Mouse (Mus musculus): Measurements from ENCODE around the gene Galr3. TPM values are rescaled to one million over a fixed set of nuclear protein-coding genes. Genes with fewer than 3 reads are reported as not detected.

Gene Galr3
- polyA plus RNA-seq, 1 experiment from 2014 or later, result 0.37 TPM

GRCm38 (mm10) chr15:79057850-79058249, 16.2 kb downstream of the Galr3 start:
- Histone ChIP-seq H3K4me1 (peaks cover 15% of the 10 kb centered on the region; the same call in 1 of the 2 replicates), H3K4me2 (replicated peaks) (no peak overlapping the region), H3K4me3 (replicated peaks) (no peak overlapping the region), H3K36me3 (peaks cover 82% of the 10 kb centered on the region), H3K9ac (no peak overlapping the region), H3K27ac (replicated peaks) (no peak overlapping the region), H3K9me3 (replicated peaks) (no peaks in the 10 kb centered on the region), H3K27me3 (no peaks in the 10 kb centered on the region)
- 89% methylated on average over 6 of the region's 6 CpGs for WGBS
- no peak for ATAC-seq (ENCODE audit: insufficient number of reproducible peaks, low FRiP score, low TSS enrichment, low read depth)

GRCm38 (mm10) chr15:79060887-79061565, 19.3 kb downstream of the Galr3 start:
- WGBS, result 73% methylated on average over 14 of the region's 14 CpGs
- no peak for ATAC-seq (ENCODE audit: insufficient number of reproducible peaks, low FRiP score, low TSS enrichment, low read depth)
- Histone ChIP-seq H3K4me3 (replicated peaks) (peak overlapping the region; percentile 95; the same call in 1 of the 2 replicates), H3K36me3 (peaks cover 50% of the 10 kb centered on the region), H3K4me1 (peaks cover 22% of the 10 kb centered on the region; the same call in 1 of the 2 replicates), H3K27ac (replicated peaks) (no peak overlapping the region), H3K4me2 (replicated peaks) (no peak overlapping the region), H3K9me3 (replicated peaks) (no peaks in the 10 kb centered on the region), H3K9ac (no peak overlapping the region), H3K27me3 (no peaks in the 10 kb centered on the region)

- peak; percentile 100 for ATAC-seq (ENCODE audit: insufficient number of reproducible peaks, low FRiP score, low TSS enrichment, low read depth)
- under 1% methylated on average over 80 of the region's 80 CpGs for WGBS
- peak within 1 kb of the TSS; percentile 95 for H3K4me3 ChIP-seq (replicated peaks)
- H3K9ac ChIP-seq, result peak within 1 kb of the TSS; percentile 83
- peak within 1 kb of the TSS; percentile 66 for H3K4me2 ChIP-seq (replicated peaks)
- peak within 1 kb of the TSS; percentile 68 for H3K27ac ChIP-seq (replicated peaks)
- H3K36me3 ChIP-seq, result peaks cover 35% of the 10 kb centered on the region
- H3K27me3 ChIP-seq, result no peaks in the 10 kb centered on the region
- peaks cover 22% of the 10 kb centered on the region; the same call in 1 of the 2 replicates for H3K4me1 ChIP-seq
- no peaks in the 10 kb centered on the region for H3K9me3 ChIP-seq (replicated peaks)
These were observed 20.9 kb downstream of the Galr3 start, which contains the start of gene Ankrd54 for GRCm38 (mm10) chr15:79062376-79063159. Gene Ankrd54 (minus strand): TSS chr15:79062893.

- no peak for ATAC-seq (ENCODE audit: insufficient number of reproducible peaks, low FRiP score, low TSS enrichment, low read depth)
- H3K27ac ChIP-seq (replicated peaks), result no peak overlapping the region
- no peak overlapping the region for H3K9ac ChIP-seq
- H3K9me3 ChIP-seq (replicated peaks), result no peaks in the 10 kb centered on the region
- H3K27me3 ChIP-seq, result no peaks in the 10 kb centered on the region
- 8% methylated on average over 14 of the region's 14 CpGs for WGBS
- peak overlapping the region; percentile 50 for H3K4me2 ChIP-seq (replicated peaks)
- peaks cover 22% of the 10 kb centered on the region; the same call in 1 of the 2 replicates for H3K4me1 ChIP-seq
- H3K4me3 ChIP-seq (replicated peaks), result peak overlapping the region; percentile 95
- peaks cover 28% of the 10 kb centered on the region for H3K36me3 ChIP-seq
These were observed 21.6 kb downstream of the Galr3 start for GRCm38 (mm10) chr15:79063160-79063740.

GRCm38 (mm10) chr15:79065086-79065770, 23.5 kb downstream of the Galr3 start:
- no peak overlapping the region for H3K9ac ChIP-seq
- no peak overlapping the region for H3K27ac ChIP-seq (replicated peaks)
- peaks cover 9% of the 10 kb centered on the region for H3K36me3 ChIP-seq
- H3K4me3 ChIP-seq (replicated peaks), result no peak overlapping the region
- 44% methylated on average over 8 of the region's 8 CpGs for WGBS
- no peak overlapping the region for H3K4me2 ChIP-seq (replicated peaks)
- H3K9me3 ChIP-seq (replicated peaks), result no peaks in the 10 kb centered on the region
- H3K4me1 ChIP-seq, result peaks cover 22% of the 10 kb centered on the region; the same call in 1 of the 2 replicates
- ATAC-seq (ENCODE audit: insufficient number of reproducible peaks, low FRiP score, low TSS enrichment, low read depth), result no peak
- no peaks in the 10 kb centered on the region for H3K27me3 ChIP-seq

GRCm38 (mm10) chr15:79066276-79066675, 24.6 kb downstream of the Galr3 start:
- no peaks in the 10 kb centered on the region for H3K9me3 ChIP-seq (replicated peaks)
- no peak overlapping the region for H3K27ac ChIP-seq (replicated peaks)
- no peak overlapping the region for H3K4me2 ChIP-seq (replicated peaks)
- no peak overlapping the region for H3K9ac ChIP-seq
- H3K4me3 ChIP-seq (replicated peaks), result no peak overlapping the region
- H3K27me3 ChIP-seq, result no peaks in the 10 kb centered on the region
- no peaks in the 10 kb centered on the region for H3K36me3 ChIP-seq
- WGBS, result 35% methylated on average over 2 of the region's 2 CpGs
- no peak for ATAC-seq (ENCODE audit: insufficient number of reproducible peaks, low FRiP score, low TSS enrichment, low read depth)
- peaks cover 15% of the 10 kb centered on the region; the same call in 1 of the 2 replicates for H3K4me1 ChIP-seq

GRCm38 (mm10) chr15:79067631-79068030, 25.9 kb downstream of the Galr3 start:
- WGBS, result 55% methylated on average over 3 of the region's 3 CpGs
- Histone ChIP-seq H3K36me3 (no peaks in the 10 kb centered on the region), H3K4me1 (0 out of 2 replicates have a peak, but pooled peaks cover 6% of the 10 kb centered on the region), H3K4me2 (replicated peaks) (no peak overlapping the region), H3K9me3 (replicated peaks) (no peaks in the 10 kb centered on the region), H3K27me3 (no peaks in the 10 kb centered on the region), H3K4me3 (replicated peaks) (no peak overlapping the region), H3K9ac (no peak overlapping the region), H3K27ac (replicated peaks) (no peak overlapping the region)
- no peak for ATAC-seq (ENCODE audit: insufficient number of reproducible peaks, low FRiP score, low TSS enrichment, low read depth)

GRCm38 (mm10) chr15:79068416-79068815, 26.7 kb downstream of the Galr3 start:
- no peak overlapping the region for H3K4me3 ChIP-seq (replicated peaks)
- ATAC-seq (ENCODE audit: insufficient number of reproducible peaks, low FRiP score, low TSS enrichment, low read depth), result no peak
- H3K4me2 ChIP-seq (replicated peaks), result no peak overlapping the region
- no peaks in the 10 kb centered on the region for H3K36me3 ChIP-seq
- no peak overlapping the region for H3K9ac ChIP-seq
- no peaks in the 10 kb centered on the region for H3K27me3 ChIP-seq
- H3K9me3 ChIP-seq (replicated peaks), result no peaks in the 10 kb centered on the region
- no peak overlapping the region for H3K27ac ChIP-seq (replicated peaks)
- WGBS, result 82% methylated on average over 3 of the region's 3 CpGs
- H3K4me1 ChIP-seq, result 0 out of 2 replicates have a peak, but pooled peaks cover 4% of the 10 kb centered on the region

GRCm38 (mm10) chr15:79071117-79072039, 29.7 kb downstream of the Galr3 start:
- Histone ChIP-seq H3K27ac (replicated peaks) (no peak overlapping the region), H3K4me1 (peaks cover 13% of the 10 kb centered on the region), H3K4me2 (replicated peaks) (no peak overlapping the region), H3K27me3 (no peaks in the 10 kb centered on the region), H3K9ac (no peak overlapping the region), H3K36me3 (peaks cover under 1% of the 10 kb centered on the region; the same call in 1 of the 2 replicates), H3K9me3 (replicated peaks) (no peaks in the 10 kb centered on the region), H3K4me3 (replicated peaks) (no peak overlapping the region)
- no peak for ATAC-seq (ENCODE audit: insufficient number of reproducible peaks, low FRiP score, low TSS enrichment, low read depth)
- WGBS, result 61% methylated on average over 5 of the region's 5 CpGs

GRCm38 (mm10) chr15:79073752-79074151, 32.1 kb downstream of the Galr3 start:
- H3K4me1 ChIP-seq, result peaks cover 20% of the 10 kb centered on the region
- no peaks in the 10 kb centered on the region for H3K27me3 ChIP-seq
- no peak for ATAC-seq (ENCODE audit: insufficient number of reproducible peaks, low FRiP score, low TSS enrichment, low read depth)
- peaks cover 24% of the 10 kb centered on the region for H3K36me3 ChIP-seq
- no peak overlapping the region for H3K4me2 ChIP-seq (replicated peaks)
- H3K9ac ChIP-seq, result no peak overlapping the region
- no peaks in the 10 kb centered on the region for H3K9me3 ChIP-seq (replicated peaks)
- H3K27ac ChIP-seq (replicated peaks), result no peak overlapping the region
- no peak overlapping the region for H3K4me3 ChIP-seq (replicated peaks)
